Mouse (Mus musculus) thymus, adult 18-20 months (tissue): Measurements from ENCODE around the gene Rgn.

ENCODE experiments used
- DNase-seq, 2 experiments: peaks; one replicate each; pipeline ENCODE4 v3.0.0; 2022; ENCODE audit warnings: mixed read lengths in 2 of 2

The Rgn gene

DNA sequence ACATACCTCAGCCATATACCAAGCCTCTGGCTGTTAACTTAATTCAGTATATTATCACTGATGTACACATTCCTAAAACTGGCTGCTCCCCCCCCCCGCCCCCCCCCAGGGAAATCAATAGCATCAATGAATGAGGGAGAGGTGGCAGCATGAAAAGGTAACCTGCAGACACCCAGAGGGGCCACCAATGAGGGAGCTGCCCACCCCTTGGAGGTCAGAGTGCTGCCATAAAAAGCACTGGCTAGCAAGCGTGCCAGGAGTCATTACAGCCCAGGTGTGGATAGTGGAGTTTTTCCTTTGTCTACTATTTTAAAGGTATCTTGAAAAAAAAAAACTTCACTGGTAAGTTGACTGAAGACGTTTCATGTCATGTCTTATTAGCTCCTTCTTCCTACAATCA is at the start of gene Rgn:
Gene Rgn, plus strand, starts transcription at position 256 of the 400 bp plus-strand sequence.
- DNase-seq = no peak

DNA sequence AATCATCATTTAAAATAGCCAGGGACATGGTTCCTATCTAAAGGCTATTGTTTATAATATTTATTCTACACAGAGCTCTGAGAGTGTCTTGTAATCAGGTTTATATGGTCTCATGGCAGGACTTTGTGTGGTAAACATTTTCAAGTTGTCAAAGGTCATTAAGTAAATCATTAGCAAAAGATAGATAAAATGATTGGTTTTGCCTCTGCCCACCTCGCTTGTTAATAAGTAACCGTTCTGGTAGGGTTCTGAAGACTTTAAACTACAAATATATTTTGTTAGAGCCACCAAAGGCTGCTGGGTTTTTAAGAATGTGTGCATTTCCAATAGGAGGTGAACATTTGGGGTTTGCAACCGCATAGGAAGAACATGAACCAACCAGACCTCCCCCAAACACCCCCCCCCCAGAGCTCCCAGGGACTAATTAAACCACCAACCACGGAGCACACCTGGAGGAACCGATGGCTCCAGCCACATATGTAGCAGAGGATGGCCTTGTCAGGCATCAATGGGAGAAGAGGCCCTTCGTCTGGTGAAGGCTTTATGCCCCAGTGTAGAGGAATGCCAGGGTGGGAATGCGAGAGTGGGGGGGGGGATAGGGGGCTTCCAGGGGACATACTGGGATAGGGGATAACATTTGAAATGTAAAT is 29.2 kb upstream of the Rgn start:
- no peak for DNase-seq

DNA sequence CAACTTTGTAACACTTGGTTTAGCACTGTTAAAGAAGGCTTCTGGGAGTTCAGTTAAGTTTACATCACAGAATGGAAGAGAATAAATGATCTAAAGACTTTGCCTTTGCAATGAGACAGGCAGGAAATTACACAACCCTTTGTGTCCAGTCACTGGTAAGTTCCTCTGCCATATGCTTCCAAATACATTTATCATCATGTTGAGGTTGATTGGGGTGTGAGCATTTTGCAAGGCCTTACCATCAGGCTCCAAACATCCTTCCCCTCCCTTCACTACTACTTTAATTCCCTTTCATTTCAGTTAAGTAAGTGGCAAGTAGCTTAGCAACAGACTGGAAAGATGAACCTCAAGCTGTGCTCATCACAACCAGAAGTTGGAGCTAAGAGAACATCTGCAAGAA is 28.0 kb upstream of the Rgn start:
- no peak for DNase-seq

DNA sequence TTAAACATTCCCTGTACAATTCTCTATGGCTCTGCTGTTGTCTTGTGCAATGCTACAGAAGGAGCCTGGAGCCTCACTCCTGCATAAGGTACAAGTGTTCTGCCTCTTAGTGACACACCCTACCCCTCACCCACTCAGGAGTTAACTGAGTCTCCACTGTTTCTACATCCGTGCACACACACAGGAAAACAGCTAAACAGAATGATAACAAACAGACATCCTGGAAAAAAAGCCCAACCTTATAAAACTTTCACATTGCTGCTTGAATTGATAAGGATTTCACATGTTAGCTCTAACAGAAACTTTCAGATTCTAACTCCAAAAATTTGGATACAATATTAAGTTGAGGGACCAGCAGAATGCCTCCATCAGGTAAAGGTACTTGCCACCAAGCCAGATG is 17.0 kb upstream of the Rgn start:
- no peak for DNase-seq

DNA sequence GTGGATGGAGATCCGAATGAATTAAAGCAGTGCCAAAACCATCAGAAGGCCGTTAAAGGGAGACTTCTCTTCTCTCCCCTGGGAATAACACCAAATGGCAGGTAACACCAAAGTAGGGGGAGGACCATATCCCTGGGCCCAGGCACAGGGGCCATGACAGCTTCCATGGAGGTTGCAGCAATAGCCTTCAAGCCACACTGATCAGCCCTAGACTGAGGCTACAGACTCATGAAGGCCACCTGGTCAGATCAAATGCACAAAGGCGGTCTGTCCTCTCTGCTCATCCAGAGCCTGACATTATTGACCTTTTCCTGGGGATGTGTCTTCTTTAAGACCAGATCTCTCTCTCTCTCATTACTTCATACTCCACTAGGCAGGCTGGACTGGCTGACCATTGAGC is 5.7 kb upstream of the Rgn start:
- no peak for DNase-seq

DNA sequence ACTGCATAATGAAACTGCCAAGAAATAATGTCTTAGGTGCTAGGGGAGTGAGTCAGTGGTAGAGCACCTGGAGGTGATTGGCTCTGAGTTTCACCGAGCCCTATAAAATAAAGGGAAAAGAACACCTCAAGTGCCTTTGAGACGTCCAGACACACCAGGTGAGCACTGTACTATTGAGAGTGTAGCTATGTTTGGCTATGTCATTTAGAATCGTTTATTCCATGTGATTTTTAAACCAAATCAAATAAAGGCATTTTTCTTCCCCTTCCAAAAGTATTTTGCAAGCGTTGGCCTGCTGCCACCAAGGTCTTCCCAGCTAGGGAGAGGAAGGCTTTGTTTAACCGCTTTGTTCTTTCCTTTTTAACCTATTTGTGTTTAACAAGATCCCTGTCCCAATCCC is 2.0 kb upstream of the Rgn start:
- no peak for DNase-seq

DNA sequence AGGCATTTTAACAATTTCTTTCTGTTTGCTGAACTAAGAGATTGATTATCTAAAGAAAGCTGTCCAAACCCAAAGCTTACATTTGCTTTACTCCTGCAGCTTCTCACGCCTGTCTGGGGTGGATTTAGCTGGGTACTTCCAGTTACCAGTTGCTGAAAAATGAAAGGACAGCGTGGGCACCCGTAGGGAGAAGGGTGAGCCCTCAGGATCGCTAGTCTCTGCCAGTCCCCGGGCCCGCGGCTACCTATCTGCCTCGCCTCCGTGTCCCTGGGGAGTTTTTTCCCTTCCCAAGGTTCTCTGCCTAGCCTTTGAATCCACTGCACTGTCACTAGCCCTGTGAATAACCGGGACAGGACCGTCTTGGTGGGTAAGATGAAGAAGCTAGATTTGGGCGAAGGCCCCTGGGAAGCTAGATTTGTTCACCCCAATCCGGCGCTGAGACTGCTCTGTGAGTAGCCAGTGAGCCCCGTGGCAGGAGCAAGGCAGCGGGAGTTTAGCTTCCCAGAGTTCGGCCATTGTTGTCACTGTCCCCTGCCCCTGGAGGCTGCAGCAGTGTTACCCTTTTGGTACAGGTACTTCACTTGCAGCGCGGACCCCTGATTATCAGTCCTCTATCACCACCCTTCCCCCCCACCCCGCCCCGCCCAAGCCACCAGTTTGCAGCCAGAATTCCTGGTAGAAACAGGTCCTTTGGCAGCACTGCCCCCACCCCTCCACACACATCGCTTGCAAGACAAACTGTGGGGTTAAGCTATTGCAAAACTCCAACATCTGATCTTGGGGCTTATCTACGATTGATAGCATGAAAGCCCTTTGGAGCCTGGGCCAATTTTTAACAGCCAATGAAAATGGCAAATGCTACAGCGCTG is 1.3 kb upstream of the Rgn start:
- DNase-seq = no peak

DNA sequence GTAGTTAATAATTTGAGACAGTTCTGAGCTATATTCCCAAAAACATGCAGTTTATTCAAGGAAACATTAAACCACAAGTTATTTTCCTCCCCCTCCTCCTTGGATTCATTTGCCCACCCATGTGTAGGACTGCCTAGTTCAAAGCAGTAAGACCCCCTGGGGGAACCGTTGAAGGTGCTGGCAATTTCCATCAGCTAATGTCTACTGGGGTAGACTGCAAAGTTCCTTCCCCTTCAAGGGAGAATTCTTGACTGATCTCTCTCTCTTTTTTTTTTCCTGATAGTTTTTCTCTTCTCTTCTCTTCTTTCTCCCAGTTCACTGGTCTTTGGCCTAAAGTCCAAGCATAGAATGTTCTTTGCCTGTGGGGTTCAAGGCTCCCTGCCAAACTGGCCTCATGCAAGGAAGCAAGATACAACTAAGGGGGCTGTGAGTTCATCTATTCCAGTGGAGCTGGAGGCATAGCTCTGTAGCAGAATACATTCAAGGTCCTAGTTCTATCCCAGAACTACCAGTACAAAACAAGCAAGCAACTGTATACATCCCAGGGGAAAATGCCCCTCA is 627 bp upstream of the Rgn start:
- no peak for DNase-seq

DNA sequence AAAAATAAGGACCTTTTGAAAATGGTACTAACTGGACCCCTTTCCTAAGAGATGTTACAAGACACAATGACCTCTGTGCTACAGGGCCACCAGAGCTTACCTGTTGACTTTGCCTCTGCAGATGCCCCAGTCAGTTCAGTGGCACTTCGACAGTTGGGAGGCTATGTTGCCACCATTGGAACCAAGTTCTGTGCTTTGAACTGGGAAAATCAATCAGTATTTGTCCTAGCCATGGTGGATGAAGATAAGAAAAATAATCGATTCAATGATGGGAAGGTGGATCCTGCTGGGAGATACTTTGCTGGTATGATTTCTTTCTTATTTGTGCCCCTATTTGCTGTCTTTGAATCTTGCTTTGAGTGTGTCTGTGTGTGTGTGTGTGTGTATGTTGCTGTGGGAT is 2.6 kb downstream of the Rgn start:
- no peak for DNase-seq

DNA sequence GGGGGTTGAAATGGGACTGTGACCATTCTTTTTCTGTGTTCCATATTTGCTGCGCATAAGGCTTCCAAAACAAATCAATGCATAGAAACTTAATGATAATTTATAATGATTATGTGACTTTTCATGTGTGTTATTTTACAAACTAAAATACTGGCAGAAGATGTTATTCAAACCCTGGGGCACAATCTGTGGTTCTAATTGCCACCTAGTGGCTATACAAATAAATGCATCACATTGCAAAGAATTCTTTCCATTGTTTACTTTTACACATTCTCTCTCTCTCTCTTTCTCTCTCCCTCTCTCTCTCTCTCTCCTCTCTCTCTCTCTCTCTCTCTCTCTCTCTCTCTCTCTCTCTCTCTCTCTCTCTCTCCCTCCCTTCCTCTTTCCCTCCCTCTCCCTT is 12.3 kb downstream of the Rgn start:
- DNase-seq = no peak

DNA sequence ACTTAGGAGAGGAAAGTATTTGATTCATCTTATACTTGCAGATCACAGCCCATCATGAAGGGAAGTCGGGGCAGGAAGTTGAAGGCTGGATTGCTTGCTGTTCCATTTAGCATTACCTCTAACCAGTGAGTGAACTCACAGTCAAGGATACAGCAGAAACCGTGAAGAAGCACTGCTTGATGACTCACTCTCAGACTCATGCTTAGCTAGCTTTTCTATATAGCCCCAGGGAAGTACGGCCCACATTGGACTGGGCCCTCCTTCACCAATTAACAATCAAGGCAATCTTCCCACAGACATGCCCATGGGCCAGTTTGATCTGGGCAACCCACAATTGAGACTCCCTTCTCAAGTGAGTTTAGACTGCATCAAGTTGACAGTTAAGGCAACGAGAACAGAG is 14.4 kb downstream of the Rgn start:
- DNase-seq = no peak

DNA sequence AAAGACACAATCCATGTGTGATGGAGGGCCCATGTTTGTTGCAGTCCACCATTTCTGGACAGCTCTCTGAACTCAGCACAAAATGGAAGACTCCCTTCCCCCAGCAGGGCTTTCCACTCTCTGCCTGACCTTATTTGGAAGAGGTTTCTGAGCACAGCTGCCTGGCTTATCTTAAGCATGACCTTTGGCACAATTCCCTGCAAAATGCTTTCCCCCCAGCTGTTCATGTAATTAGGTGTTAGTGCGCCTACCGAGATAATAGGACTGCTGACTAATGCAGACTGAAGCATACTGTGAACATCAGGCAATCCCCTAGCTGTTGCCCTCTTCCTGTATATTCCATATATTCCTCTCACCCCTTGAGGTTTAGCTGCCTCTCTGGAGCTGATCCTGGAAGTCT is 21.4 kb downstream of the Rgn start:
- DNase-seq = no peak

DNA sequence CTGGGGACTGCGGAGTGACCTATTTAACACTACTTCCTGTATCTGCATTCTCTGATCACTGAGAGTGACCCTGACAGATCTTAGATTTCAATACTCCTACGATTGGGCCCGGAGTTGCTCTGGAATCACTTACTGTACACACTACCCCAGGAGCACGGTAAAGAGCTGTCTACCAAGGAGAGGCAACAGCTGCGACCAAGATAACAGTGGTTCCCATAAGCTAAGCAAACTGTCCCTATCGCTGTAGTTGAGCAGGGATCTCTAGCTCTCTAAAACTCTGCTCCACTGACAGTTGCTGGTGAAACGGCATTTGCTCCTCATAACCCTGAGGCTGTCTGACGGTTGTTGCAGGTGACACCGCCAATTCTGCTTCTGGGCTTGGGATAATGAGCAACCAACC is 23.1 kb downstream of the Rgn start:
- no peak for DNase-seq

DNA sequence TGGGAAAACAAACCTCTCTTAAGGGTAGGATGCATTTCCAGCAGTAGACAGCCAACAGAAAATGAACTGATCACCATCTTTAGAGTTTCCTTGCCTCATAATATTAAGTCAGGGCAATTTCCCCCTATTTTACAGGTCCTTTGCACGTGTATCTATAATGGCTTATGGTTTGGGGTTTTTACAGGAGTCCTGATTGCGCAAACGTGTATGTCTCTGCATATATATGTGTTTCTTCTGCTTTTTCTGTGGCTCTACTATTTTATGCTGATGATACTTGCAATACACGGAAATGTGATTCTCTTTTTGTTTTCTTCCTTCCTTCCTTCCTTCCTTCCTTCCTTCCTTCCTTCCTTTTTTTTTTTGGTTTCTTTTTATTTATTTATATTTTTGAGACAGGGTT is 24.3 kb downstream of the Rgn start:
- DNase-seq = no peak

DNA sequence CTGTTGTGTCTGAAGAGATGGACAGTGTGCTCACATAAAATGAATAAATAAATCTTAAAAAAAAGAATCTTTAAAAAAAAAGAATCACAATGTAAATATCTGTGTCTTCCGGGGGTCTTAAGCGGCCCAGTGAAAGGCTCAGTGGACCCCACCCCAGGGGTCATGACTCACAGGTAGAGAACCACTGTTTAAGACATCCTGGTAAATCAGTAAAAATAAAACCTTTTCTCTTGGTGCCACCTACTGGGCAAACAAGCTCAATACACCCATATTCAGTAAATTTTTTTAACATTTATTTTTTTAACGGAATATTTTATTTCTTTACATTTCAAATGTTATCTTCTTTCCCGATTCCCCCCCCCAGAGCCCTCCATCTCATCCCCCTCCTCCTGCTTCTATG is 38.4 kb downstream of the Rgn start:
- no peak for DNase-seq

DNA sequence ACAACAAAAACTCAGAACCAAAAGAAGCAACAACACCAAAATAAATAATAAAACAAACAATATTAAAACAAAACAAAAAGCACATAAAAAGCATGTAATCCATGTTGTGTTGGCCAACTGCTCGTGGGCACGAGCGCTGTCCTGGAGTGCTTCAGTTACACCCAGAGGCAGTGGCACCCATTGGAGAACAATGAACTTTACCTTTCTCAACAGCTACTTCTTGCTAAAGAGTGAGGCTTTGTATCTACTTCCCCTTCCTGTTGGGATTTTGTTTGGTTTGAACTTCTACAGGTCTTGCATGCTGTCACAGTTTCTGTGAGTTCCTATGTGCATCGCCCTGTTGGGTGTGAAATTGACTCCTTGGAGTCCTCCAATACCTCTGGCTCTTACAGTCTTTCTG is 58.9 kb downstream of the Rgn start:
- no peak for DNase-seq
